Mouse (Mus musculus): ENCODE data around the gene 1700015F17Rik.

GRCm38 (mm10) chr5:5510989-5511388, 32.0 kb upstream of the 1700015F17Rik start:
- no peak for TF ChIP-seq POLR2A (IDR thresholded peaks at IDR 0.05; ENCODE audit: extremely low read depth, insufficient read depth, low read length)
- no peak for TF ChIP-seq CTCF (IDR thresholded peaks at IDR 0.05; ENCODE audit: extremely low read depth, insufficient read depth, low read length)

Data from cortical plate, adult 2 months (tissue).